Mouse (Mus musculus) thymus, postnatal 25 days (tissue): ENCODE data around the gene Schip1.
"Not testable (repeated sequence)": the region's sequence is repeated elsewhere in the genome, so short reads cannot be mapped to it uniquely, and the experiment has no call there.

Source experiments
- DNase-seq: peaks from one replicate; pipeline ENCODE4 v3.0.0; 2022

The Schip1 gene

GRCm38 (mm10) chr3:68064731-68065130, at the start of gene Schip1:
Gene Schip1 (plus strand): TSS chr3:68064802.
- no peak for DNase-seq

GRCm38 (mm10) chr3:68015786-68016185, 48.8 kb upstream of the Schip1 start:
- no peak for DNase-seq

DNA sequence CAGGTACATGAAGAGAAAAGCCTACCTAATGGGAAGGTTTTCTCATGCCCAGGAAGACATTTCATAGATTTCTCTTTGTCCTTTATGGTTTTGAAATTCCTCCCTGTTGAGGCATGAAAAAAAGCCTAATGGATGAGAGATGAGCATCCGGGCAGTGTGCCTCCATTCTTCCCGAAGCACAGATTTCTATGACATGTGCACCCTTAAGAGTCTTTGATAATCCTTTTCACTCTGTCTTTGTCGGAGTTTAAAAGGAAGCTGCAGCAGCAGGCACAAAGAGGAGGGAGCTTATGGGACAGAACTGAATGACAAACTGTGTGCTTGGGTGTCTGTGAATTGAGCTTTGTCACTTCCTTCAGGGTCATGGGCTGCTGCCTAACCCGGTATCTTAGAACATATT, 45.2 kb upstream of the Schip1 start:
- DNase-seq = no peak

- DNase-seq = no peak
Observed at GRCm38 (mm10) chr3:68036097-68036496, 28.5 kb upstream of the Schip1 start.

- DNase-seq = no peak
Observed at GRCm38 (mm10) chr3:68042951-68043350, 21.7 kb upstream of the Schip1 start.

- peak; percentile 5 for DNase-seq
Observed at GRCm38 (mm10) chr3:68045475-68046416, 18.9 kb upstream of the Schip1 start.

- no peak for DNase-seq
Observed at GRCm38 (mm10) chr3:68053538-68053937, 11.1 kb upstream of the Schip1 start.

DNA sequence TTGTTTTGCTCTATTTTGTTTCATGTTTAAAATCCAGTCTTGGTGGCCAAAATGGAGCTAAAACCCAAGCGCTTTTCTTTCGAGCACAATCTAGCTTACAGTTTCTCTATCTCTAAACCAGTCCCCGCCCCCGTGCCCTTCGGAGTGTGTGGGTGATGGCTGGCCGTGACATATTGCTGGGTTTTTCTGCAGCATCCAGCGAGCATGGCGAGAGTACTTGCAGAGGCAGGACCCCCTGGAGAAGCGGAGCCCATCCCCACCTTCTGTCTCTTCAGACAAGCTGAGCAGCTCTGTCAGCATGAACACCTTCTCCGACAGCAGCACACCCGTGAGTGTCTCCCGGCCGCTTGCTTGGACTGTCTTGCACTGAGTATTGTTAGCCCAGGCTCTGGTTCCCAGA, 9.5 kb upstream of the Schip1 start:
- DNase-seq = no peak

DNA sequence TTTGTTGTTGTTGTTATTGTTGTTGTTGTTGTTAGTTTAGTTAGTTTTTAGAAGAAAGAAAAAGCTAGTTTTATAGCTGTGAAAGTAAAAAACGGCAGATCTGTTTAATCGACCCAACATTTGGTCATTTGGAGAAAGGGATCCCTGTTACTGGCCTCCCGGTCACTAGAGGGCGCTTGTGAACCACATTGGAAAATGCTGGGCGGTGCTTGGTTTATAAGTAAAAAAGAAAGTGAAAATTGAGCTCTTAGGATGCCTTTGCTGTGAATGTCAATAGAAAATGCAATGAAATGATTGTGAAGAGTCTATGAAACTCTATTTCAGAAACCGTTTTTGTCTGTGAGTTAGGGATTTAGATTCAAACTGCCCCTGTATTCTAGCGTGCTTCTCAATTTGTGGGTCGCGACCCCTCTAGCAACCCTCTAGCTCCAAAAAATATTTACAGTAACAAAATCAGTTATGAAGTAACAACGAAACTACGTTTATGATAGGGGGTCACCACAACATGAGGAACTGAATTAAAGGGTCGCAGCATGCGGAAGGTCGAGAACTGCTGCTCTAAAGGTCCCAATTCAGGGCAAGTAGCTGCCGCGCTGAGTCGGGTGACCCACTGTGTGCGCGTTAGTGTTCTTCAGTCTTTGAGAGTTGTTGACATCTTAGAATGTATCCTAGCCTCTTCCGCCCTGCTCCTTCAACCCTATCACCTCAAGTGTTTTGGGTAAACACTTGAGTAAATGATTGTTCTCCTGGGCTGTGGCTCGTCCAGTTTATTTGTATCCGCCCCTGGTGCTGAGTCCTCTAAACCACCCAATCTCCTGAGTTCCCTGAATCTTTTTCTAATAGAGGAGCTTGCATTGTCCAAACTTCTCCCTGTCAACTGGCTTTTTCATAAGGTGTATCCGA, 8.0 kb upstream of the Schip1 start:
- peak; percentile 55 for DNase-seq

DNA sequence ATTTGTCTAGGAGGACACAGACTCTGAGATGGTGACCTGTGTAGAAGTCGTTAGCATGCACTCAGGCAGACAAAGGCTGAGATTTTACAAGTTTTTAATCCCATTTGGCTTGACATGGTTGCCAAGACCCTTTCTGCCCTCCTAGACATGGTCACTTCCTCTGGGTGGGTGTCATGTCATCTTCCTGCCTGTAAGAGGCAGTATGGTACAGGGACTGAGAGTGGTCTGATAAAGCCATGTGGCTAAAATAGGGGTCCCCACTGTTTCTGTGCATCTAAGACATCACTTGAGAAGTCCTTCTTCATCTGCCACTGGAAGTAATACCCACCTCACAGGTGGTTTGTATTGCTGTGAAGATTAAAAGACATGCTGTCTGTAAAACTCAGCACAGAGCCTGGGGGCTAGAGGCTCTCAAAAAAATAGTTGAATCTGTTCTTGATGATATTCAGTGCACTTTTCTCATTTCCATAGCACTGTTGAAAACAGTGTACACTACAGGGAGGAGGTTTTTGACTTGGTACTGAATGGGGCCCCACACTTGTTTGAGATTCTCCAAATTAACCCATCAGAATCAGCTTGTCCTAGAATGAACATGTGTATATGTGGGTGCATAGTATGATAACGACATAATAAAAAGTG, 5.3 kb upstream of the Schip1 start:
- no peak for DNase-seq

GRCm38 (mm10) chr3:68071395-68072386, 7.1 kb downstream of the Schip1 start:
- no peak for DNase-seq

DNA sequence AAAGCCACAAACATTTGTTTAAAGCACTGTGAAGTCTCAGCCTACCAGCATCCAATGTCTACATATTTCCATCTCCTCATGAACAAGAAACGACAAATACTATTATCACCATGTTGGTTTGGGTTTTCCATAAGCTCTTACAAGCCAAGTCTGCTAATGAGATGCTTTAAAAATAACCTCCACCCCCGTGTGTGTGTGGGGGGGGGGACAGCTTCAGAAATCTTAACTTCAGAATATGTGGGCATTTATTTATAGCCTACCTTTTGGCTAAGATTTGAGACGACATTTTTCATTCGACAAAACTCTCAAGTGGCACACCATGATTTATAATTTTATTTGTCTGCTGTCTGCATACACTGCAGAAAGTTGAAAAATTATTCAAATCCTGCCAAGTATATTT, 12.8 kb downstream of the Schip1 start:
- no peak for DNase-seq

DNA sequence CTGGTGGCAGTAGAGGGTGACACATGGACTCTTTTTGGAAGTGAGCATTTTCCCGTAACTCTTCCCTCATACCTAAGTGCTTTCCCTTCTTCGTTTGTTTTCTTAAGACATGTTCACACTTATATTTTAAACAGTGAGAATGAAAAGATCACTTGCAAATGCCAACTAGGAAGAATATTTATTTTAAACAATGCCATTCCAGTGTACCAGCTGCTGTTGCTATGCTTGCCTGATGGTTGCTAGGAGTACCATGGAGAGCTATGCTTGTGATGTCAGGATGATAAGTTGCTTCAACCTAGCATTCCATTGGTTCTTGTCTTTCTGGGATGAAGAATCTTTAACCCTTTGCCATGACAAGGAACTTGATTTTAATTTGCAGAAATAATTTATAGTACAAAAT, 20.4 kb downstream of the Schip1 start:
- DNase-seq = no peak

DNA sequence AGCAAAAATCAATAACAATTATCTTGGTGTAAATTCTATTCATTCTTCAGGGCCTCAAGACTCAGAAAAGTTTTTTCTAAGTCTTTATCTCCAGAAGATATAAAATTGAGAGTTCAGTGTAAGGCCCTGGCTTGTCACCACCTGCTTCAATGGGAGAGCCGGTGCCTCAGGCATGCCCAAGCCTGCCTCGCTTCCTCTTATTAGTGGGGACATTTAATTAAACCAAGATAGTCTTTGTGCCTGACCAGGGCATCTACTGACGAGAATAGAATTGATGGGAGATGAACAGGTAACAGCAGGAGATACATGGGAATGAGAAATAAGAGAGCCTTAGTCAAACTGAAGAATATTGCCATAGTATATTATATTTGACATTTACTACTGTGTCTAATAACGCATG, 27.5 kb downstream of the Schip1 start:
- DNase-seq = no peak

- no peak for DNase-seq
Observed at GRCm38 (mm10) chr3:68096724-68097431, 32.3 kb downstream of the Schip1 start.

- DNase-seq = not testable (repeated sequence)
Observed at GRCm38 (mm10) chr3:68099561-68099960, 35.0 kb downstream of the Schip1 start.

DNA sequence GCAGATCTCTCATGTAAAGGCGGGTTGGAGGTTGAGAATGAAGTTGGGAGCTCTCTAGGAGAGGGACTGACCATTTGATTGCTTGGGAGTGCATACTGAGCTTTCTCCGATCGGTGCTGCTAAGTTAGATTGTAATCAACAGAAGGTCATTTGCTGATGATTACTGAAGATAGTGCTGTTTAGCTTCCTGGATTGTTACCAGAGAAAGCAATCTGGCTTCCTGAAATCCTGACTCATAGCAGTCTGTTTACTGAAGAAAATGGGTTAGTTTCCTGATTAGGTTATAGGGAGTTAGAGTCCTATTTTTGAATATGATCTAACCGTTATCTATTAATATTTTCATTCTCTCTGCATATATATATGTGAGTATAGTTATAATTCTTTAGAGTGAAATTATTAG, 36.7 kb downstream of the Schip1 start:
- no peak for DNase-seq

DNA sequence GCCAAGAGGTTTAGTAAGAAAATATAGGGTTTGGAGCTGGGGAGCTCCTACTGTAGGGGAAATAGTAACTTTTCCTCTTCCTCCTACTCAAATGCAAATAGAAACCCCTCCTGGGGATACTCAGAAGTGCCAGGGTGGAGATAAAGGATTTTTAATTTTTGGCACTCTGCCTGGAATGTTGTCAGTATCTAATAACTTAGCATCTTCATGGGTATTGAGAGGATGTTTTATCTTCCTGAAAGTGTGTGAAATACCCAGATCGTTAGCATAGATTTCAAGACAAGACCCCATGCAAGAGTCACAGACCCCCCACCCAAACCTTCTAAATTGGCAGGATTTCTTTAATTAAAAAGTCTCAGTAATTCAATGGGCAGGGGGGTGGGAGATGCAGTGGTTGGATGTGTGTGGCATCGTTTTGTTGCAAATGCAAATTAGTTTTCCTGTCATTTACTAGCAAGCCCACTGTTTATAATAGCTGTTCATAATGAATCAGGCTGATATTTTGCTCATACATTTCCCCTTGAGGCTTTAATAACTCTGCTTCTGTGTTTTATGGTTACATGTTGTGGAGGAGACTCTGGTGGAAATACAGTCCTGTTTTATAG, 40.6 kb downstream of the Schip1 start:
- no peak for DNase-seq

- no peak for DNase-seq
Observed at GRCm38 (mm10) chr3:68121338-68121737, 56.7 kb downstream of the Schip1 start.

DNA sequence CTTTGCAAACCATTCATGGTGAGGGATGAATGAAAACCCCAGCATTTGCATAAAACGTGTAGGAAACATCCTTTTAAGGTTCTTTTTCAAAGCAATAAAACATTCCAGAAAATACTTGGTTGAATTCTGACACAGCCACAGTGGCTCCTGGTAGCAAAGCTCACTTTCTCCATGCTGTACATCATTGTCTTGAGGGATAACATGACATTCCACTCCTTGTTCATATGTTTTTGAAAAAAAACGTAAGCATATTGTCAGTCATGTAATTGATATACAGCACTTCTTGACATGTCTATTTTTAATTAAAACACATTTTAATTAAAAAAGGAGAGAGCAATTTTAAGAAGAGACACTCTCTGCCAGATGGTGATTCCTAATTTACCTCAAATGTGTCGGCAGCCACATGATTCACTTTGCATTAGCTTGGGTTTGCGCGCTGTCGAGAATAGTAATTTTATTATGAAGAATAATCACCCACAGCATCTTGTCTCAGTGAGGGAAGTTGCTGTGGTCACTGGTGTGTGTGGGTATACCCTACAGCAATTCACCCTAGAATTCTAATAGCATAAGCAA, 61.8 kb downstream of the Schip1 start:
- DNase-seq = no peak
